Mouse (Mus musculus): ENCODE results near the gene Carns1. TPM values are rescaled to one million over a fixed set of nuclear protein-coding genes. Genes with fewer than 3 reads are reported as not detected.

Gene Carns1
- polyA plus RNA-seq, 1 experiment from 2014 or later, result 3.1 TPM

DNA sequence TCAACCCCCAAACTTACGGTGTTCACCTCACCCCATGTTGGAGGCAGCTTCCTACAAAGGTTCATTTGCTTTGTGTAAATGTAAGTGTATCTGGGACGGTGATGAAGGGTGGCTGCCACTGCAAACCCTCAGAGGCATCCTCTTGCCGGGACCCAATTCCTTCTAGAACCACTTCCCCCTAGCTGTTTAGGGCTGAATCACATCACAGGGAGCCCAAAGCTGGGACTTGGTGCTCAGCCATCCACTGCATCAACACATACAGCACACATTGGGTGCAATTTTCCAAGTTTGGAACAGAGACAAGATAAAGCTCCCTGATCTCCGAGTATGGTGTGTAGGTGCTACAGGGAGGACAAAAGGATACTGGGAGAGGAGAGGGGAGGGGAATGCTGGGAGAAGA is 29.6 kb upstream of the Carns1 start:
- Histone ChIP-seq H3K4me1 (ENCODE audit: control insufficient read depth, insufficient read depth, low read length) (peaks cover 22% of the 10 kb centered on the region), H3K27ac (ENCODE audit: low read length) (no peak overlapping the region), H3K27me3 (ENCODE audit: control insufficient read depth, insufficient read depth, low read length) (no peaks in the 10 kb centered on the region), H3K9me3 (replicated peaks; ENCODE audit: control insufficient read depth, low read length) (no peaks in the 10 kb centered on the region), H3K4me2 (ENCODE audit: low read depth, low read length) (no peak overlapping the region), H3K36me3 (ENCODE audit: control insufficient read depth, insufficient read depth, low read length) (no peaks in the 10 kb centered on the region), H3K4me3 (replicated peaks; ENCODE audit: low read length) (no peak overlapping the region), H3K9ac (ENCODE audit: low read length) (no peak overlapping the region; the same call in 1 of the 2 replicates)
- no peak for ATAC-seq (ENCODE audit: insufficient read depth, low FRiP score)
- 62% methylated on average over 4 of the region's 4 CpGs for WGBS

DNA sequence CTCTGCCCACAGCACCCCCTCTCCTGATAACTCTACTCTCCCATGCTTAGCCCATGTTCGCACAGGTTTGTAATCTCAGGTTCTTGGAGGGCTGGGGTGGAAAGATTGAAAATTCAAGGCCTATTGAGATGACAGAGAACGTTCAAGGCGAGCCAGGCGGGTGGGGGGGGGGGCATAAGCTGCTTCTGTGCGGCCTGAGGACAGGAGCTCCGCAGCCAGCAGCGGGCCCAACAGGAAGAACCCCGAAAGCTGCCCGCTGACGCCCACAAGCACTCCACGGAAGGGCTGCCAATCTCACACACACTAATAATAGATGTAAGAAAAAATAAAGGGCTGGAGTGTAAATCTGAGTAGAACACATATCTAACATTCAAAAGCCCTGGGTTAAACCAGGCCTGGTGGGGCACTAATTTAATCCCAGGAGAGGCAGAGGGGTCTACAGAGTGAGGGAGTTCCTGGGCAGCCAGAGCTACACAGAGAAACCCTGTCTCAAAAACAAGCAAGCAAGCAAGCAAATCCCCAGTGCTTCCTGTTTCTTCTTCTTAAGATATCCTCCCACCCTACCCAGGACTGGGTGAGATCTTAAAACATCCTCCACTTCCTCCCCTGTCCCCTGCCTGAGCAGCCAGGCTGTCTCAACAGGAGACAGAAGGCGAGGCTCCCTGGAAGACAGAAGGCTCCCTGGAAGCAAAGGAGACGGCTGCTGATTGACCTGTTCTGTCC is 28.5 kb upstream of the Carns1 start:
- Histone ChIP-seq H3K4me2 (ENCODE audit: low read depth, low read length) (no peak overlapping the region), H3K27me3 (ENCODE audit: control insufficient read depth, insufficient read depth, low read length) (no peaks in the 10 kb centered on the region), H3K4me3 (replicated peaks; ENCODE audit: low read length) (no peak overlapping the region), H3K9me3 (replicated peaks; ENCODE audit: control insufficient read depth, low read length) (no peaks in the 10 kb centered on the region), H3K36me3 (ENCODE audit: control insufficient read depth, insufficient read depth, low read length) (no peaks in the 10 kb centered on the region), H3K27ac (ENCODE audit: low read length) (no peak overlapping the region), H3K9ac (ENCODE audit: low read length) (peak overlapping the region; percentile 32; the same call in 1 of the 2 replicates), H3K4me1 (ENCODE audit: control insufficient read depth, insufficient read depth, low read length) (peaks cover 22% of the 10 kb centered on the region)
- 56% methylated on average over 13 of the region's 13 CpGs for WGBS
- ATAC-seq (ENCODE audit: insufficient read depth, low FRiP score), result no peak

DNA sequence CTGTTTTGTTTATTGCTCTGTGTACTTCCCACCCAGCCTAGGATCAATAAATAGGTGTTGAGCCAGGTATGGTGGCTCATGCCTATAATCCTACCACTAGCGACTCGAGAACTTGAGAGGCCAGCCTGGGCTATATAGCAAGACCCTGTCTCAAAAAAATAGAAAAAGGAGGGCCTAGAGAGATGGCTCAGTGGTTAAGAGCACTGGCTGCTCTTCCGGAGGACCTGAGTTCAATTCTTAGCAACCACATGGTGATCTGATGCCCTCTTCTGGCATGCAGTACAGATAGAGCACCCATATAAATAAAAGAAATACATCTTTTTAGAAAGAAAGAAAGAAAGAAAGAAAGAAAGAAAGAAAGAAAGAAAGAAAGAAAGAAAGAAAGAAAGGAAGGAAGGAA is 27.9 kb upstream of the Carns1 start:
- no peaks in the 10 kb centered on the region for H3K9me3 ChIP-seq (replicated peaks; ENCODE audit: control insufficient read depth, low read length)
- H3K27me3 ChIP-seq (ENCODE audit: control insufficient read depth, insufficient read depth, low read length), result no peaks in the 10 kb centered on the region
- peaks cover 22% of the 10 kb centered on the region for H3K4me1 ChIP-seq (ENCODE audit: control insufficient read depth, insufficient read depth, low read length)
- no peaks in the 10 kb centered on the region for H3K36me3 ChIP-seq (ENCODE audit: control insufficient read depth, insufficient read depth, low read length)
- H3K4me3 ChIP-seq (replicated peaks; ENCODE audit: low read length), result no peak overlapping the region
- no peak overlapping the region for H3K4me2 ChIP-seq (ENCODE audit: low read depth, low read length)
- no peak for ATAC-seq (ENCODE audit: insufficient read depth, low FRiP score)
- 60% methylated on average over 3 of the region's 3 CpGs for WGBS
- no peak overlapping the region for H3K27ac ChIP-seq (ENCODE audit: low read length)
- H3K9ac ChIP-seq (ENCODE audit: low read length), result no peak overlapping the region

DNA sequence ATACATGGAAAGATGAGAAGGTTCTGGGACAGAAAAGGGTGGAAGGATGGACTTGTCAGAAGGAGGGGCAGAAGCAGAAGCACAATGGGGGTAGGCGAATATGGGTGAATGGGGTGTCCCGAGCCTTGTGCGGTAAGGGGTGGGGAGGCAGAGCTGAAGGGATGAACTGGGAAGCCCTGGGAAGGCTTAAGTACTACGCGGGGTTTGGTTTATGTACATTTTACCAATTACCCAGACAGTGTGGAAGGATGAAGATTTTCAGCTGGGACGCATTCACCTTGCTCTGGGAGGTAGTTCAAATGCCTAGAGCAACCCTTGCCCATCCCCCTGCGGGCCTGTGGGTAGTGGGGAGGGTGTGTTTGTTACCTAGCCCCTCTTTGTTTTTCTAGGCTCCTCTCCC is 26.9 kb upstream of the Carns1 start:
- Histone ChIP-seq H3K27me3 (ENCODE audit: control insufficient read depth, insufficient read depth, low read length) (no peaks in the 10 kb centered on the region), H3K9ac (ENCODE audit: low read length) (peak overlapping the region; percentile 88), H3K36me3 (ENCODE audit: control insufficient read depth, insufficient read depth, low read length) (no peaks in the 10 kb centered on the region), H3K27ac (ENCODE audit: low read length) (0 out of 2 replicates have a peak overlapping the region, but pooled peaks have one; percentile 59), H3K4me3 (replicated peaks; ENCODE audit: low read length) (peak overlapping the region; percentile 81), H3K4me1 (ENCODE audit: control insufficient read depth, insufficient read depth, low read length) (peaks cover 22% of the 10 kb centered on the region), H3K4me2 (ENCODE audit: low read depth, low read length) (peak overlapping the region; percentile 100), H3K9me3 (replicated peaks; ENCODE audit: control insufficient read depth, low read length) (no peaks in the 10 kb centered on the region)
- 28% methylated on average over 7 of the region's 7 CpGs for WGBS
- ATAC-seq (ENCODE audit: insufficient read depth, low FRiP score), result no peak

DNA sequence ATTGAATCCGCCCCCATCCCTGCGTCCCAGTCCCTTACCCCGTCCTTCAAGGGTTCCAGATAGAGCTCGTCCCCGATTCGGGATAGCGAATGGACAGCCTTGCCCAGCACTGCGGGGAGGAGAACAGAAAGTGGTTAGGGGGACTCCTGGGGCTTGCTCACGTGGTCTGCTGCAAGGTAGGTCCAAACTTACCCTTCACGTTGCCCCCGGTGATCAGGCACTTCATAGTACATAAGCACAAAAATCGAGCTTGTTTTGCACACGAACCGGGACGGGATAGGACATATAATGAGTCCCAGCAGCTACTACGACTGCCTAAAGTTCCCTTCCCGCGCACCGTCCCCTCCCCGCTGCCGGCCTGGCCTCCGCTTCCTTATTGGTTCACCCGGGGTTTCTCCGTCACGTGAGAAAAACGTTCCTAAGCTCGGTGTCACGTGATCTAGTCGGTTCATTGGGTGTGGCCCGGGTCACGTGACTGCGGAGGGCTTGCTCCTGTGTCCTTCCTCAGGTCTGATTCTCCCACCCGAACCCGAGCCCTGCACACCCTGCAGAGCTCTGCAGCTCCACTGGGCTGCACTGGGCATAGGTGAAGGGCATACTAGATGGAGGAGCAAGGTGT is 26.1 kb upstream of the Carns1 start, which contains the start of gene Rad9a:
TSS of gene Rad9a (minus strand) at position 372 of the 619 bp plus-strand sequence.
- no peaks in the 10 kb centered on the region for H3K27me3 ChIP-seq (ENCODE audit: control insufficient read depth, insufficient read depth, low read length)
- H3K4me3 ChIP-seq (replicated peaks; ENCODE audit: low read length), result peak within 1 kb of the TSS; percentile 81
- H3K9ac ChIP-seq (ENCODE audit: low read length), result peak within 1 kb of the TSS; percentile 88
- peak within 1 kb of the TSS; percentile 100 for H3K4me2 ChIP-seq (ENCODE audit: low read depth, low read length)
- H3K36me3 ChIP-seq (ENCODE audit: control insufficient read depth, insufficient read depth, low read length), result no peaks in the 10 kb centered on the region
- H3K4me1 ChIP-seq (ENCODE audit: control insufficient read depth, insufficient read depth, low read length), result peaks cover 22% of the 10 kb centered on the region
- WGBS, result under 1% methylated on average over 34 of the region's 34 CpGs
- H3K9me3 ChIP-seq (replicated peaks; ENCODE audit: control insufficient read depth, low read length), result no peaks in the 10 kb centered on the region
- H3K27ac ChIP-seq (ENCODE audit: low read length), result peak within 1 kb of the TSS; percentile 73
- peak; percentile 85 for ATAC-seq (ENCODE audit: insufficient read depth, low FRiP score)

DNA sequence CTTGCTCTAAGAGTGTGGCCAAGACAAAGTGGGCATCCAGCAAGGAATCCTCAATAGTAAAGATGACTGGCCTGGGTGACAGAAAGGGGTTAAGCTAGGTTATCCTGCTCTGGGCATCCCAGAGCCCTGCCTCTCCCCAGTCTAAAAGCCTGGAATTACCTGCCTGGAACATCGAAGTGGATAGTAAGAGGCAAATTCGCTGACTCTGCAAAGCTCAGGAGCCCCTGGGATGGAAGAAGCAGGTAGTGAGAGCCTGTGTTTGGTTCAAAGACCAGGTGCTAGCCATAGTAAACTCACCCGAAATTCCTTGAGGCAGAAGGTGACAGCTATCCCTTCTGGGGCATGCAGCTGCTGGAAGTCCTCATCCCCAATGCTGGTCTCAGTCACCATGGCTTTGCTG is 21.9 kb upstream of the Carns1 start:
- no peak overlapping the region for H3K27ac ChIP-seq (ENCODE audit: low read length)
- H3K4me1 ChIP-seq (ENCODE audit: control insufficient read depth, insufficient read depth, low read length), result peaks cover 29% of the 10 kb centered on the region

DNA sequence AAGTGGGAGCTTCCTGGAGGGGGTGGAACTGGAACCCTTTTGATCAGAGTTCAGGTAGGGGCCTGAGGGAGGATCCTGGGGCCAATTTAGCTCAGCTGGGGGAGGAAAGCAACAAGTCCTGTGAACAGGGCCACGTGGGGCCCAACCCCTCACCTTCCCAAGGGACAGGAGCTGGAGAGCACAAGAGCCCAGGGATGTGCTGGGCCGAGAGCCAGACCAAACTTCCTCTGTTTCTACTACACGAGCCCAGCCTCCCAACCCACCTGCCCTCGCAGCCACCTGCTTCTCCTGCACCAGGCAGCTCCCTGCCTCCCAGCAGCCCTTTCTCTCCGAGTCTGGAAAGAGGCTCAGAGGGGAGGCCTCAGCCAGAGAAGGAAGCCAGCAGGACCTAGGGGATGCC is 21.3 kb upstream of the Carns1 start:
- Histone ChIP-seq H3K4me2 (ENCODE audit: low read depth, low read length) (no peak overlapping the region), H3K9me3 (replicated peaks; ENCODE audit: control insufficient read depth, low read length) (no peaks in the 10 kb centered on the region), H3K4me3 (replicated peaks; ENCODE audit: low read length) (no peak overlapping the region), H3K27ac (ENCODE audit: low read length) (no peak overlapping the region), H3K36me3 (ENCODE audit: control insufficient read depth, insufficient read depth, low read length) (peaks cover 24% of the 10 kb centered on the region; the same call in 1 of the 2 replicates), H3K27me3 (ENCODE audit: control insufficient read depth, insufficient read depth, low read length) (no peaks in the 10 kb centered on the region), H3K4me1 (ENCODE audit: control insufficient read depth, insufficient read depth, low read length) (peaks cover 24% of the 10 kb centered on the region), H3K9ac (ENCODE audit: low read length) (no peak overlapping the region)
- 27% methylated on average over 5 of the region's 5 CpGs for WGBS
- no peak for ATAC-seq (ENCODE audit: insufficient read depth, low FRiP score)

More for the DNA sequence above, 21.9 kb upstream of the Carns1 start:
- ATAC-seq (ENCODE audit: insufficient read depth, low FRiP score), result no peak
- WGBS, result 63% methylated on average over 3 of the region's 3 CpGs
- H3K9me3 ChIP-seq (replicated peaks; ENCODE audit: control insufficient read depth, low read length), result no peaks in the 10 kb centered on the region
- peaks cover 24% of the 10 kb centered on the region; the same call in 1 of the 2 replicates for H3K36me3 ChIP-seq (ENCODE audit: control insufficient read depth, insufficient read depth, low read length)
- H3K4me2 ChIP-seq (ENCODE audit: low read depth, low read length), result no peak overlapping the region
- no peak overlapping the region for H3K4me3 ChIP-seq (replicated peaks; ENCODE audit: low read length)
- no peaks in the 10 kb centered on the region for H3K27me3 ChIP-seq (ENCODE audit: control insufficient read depth, insufficient read depth, low read length)
- no peak overlapping the region for H3K9ac ChIP-seq (ENCODE audit: low read length)

DNA sequence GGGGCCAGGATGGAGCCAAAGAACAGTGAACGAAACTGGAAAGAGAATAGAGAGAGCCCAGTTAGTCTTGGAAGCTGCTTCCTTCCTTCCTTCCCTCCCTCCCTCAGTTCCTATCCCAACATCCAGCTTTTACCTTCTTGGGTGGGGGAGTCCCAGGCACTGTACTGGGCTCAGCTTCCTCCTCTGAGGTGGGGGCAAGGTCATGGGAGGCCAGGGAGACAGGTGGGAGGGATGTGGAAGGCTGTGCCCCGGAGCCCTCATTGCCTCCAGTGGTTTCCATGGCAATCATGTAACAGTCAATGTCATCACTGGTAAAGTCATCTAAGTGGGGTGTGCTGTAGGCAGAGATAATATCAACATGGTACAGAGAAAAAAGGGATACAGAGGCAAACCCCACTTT is 20.8 kb upstream of the Carns1 start:
- Histone ChIP-seq H3K4me2 (ENCODE audit: low read depth, low read length) (no peak overlapping the region), H3K9ac (ENCODE audit: low read length) (no peak overlapping the region; the same call in 1 of the 2 replicates), H3K4me1 (ENCODE audit: control insufficient read depth, insufficient read depth, low read length) (peaks cover 24% of the 10 kb centered on the region), H3K9me3 (replicated peaks; ENCODE audit: control insufficient read depth, low read length) (no peaks in the 10 kb centered on the region), H3K27me3 (ENCODE audit: control insufficient read depth, insufficient read depth, low read length) (no peaks in the 10 kb centered on the region), H3K4me3 (replicated peaks; ENCODE audit: low read length) (no peak overlapping the region), H3K27ac (ENCODE audit: low read length) (no peak overlapping the region), H3K36me3 (ENCODE audit: control insufficient read depth, insufficient read depth, low read length) (peaks cover 24% of the 10 kb centered on the region; the same call in 1 of the 2 replicates)
- ATAC-seq (ENCODE audit: insufficient read depth, low FRiP score), result no peak
- 52% methylated on average over 2 of the region's 2 CpGs for WGBS
